Mouse (Mus musculus) lung, adult 2 months (tissue): ENCODE measurements around the gene Gm21773. TPM values are rescaled to one million over a fixed set of nuclear protein-coding genes. Genes with fewer than 3 reads are reported as not detected.
"Not testable (repeated sequence)": the region's sequence is repeated elsewhere in the genome, so short reads cannot be mapped to it uniquely, and the experiment has no call there.

Experiments used
- DNase-seq: peaks from one replicate; pipeline ENCODE4 v3.0.0; 2022
- H3K4me1 ChIP-seq: fragments of 200-500 bp; 2 replicates; pipeline ENCODE4 v1.6.1; 2011; ENCODE audit warnings: low read length; ENCODE audit not compliant: control insufficient read depth, insufficient read depth
- H3K4me3 ChIP-seq: fragments of 200-500 bp; replicated peaks from 2 replicates; pipeline ENCODE3; 2011; ENCODE audit warnings: low read depth, mild to moderate bottlenecking, control low read depth, low read length; ENCODE audit errors: extremely low read depth
- WGBS: fragments of 180-500 bp; shearing (Covaris S2); methylation state at CpG from one replicate; pipeline ENCODE4 v1.1.7; 2018; 5-methylcytosine and 5-hydroxymethylcytosine counted together
- polyA plus RNA-seq: library from polyadenylated mRNA; depleted of rRNA; stranded (reverse); fragments of >200 nt; gene quantifications from 2 replicates; pipeline ENCODE4 v1.2.3, GENCODE M21; 2012; rRNA removed

Gm21773 gene
- not detected in 2 replicates for polyA plus RNA-seq

GRCm38 (mm10) chrY:25309260-25309659, at the start of gene Gm21773:
Gene Gm21773, minus strand, starts transcription at chrY:25309360.
- not testable (repeated sequence) for H3K4me1 ChIP-seq, DNase-seq, H3K4me3 ChIP-seq
- WGBS: no CpG with 5 or more reads among the region's 2 CpGs
